Mouse (Mus musculus) WW6 (cell line): Measurements from ENCODE around the gene Ksr2.

Source experiments
- DNase-seq: peaks from one replicate; pipeline ENCODE4 v3.0.0-alpha.2; 2013; ENCODE audit warnings: low read depth, low spot score

The Ksr2 gene

DNA sequence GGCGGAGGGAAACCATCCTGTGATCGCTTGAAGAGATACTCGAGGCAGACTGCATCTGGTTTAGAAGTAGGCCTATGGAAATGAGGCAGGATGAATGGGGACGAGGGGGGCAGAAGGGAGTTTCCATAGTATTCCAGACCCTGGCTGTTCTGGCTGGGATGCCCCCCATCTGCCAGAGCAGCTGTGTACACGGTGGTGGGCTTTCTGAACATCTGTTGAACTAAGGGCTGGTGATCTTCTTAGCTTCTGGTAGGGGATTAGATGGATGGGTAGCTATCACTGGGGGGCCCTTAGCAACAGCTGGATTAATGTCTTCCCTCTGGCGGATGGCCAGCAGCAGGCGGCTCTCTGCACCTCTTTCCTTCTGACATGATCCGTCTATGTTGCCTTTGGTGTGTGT lies 276.0 kb downstream of the Ksr2 start:
- DNase-seq: no peak

DNA sequence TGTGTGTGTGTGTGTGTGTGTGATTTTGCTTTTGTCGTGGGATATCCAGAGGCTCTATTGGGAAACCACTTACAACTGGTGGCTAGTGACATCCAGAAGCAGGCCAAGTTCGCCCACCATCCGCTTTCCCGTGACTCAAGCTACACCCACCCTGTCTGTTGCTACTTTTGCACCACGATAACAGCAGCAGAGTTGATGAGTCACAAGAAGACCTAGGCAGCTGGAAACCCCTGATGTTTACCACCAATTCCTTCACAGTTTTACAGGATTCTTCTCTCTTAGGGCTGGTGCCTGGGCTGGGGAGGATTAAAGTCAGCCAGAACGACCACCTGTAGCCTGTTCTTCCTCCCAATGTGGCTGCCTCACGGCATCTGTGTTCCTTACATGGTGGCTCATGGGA lies 277.5 kb downstream of the Ksr2 start:
- no peak for DNase-seq

DNA sequence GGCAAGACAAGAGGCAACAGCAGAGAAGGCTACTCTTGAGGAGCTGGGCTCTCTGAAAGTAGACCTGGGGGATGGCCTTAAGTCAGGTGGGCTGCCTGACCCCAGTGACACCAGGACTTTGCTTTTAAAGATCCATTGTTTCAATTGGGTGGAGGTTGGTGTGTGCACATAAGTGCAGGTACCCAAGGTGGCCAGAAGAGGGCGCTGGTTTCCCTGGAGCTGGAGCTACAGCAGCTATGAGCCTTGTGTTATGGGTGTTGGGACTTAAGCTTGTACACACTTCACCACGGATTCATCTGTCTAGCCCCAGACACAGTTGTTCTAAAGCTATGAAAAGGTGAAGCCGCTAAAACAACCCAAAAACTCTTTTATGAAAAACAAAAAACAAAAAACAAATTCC lies 279.8 kb downstream of the Ksr2 start:
- no peak for DNase-seq

DNA sequence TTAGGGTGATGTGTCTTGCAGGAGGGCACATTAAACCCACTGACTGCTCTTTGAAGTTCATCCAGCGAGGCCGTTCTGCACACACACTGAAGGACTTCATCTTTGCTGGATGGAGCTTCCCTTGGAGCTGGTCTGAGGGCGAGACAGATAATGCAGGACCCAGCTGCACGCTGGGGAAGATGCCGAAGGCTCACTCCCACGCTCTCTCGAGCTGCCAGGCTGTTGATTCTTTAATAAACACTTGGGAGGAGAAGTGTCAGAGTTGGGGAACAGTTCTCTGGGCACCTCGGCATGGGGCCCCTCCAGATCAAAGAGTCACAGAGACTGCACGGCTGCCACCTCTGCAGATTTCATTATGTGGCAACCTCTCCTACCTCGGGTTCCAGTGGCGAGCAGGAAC lies 280.8 kb downstream of the Ksr2 start:
- DNase-seq: no peak

DNA sequence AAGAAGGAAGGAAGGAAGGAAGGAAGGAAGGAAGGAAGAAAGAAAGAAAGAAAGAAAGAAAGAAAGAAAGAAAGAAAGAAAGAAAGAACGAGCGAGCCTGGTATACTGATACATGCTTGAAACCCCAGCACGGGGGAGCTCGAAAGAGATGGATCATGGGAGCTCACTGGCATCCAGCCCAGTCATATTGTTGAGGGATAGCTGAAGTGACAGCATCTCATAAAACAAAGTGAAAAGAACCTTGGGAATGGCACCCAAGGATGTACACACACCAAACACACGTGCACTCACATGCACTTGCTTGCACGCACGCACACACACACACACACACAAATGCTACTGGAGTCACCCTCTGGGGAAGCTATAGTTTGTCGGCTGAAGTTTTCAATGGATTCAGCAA lies 282.6 kb downstream of the Ksr2 start:
- no peak for DNase-seq

DNA sequence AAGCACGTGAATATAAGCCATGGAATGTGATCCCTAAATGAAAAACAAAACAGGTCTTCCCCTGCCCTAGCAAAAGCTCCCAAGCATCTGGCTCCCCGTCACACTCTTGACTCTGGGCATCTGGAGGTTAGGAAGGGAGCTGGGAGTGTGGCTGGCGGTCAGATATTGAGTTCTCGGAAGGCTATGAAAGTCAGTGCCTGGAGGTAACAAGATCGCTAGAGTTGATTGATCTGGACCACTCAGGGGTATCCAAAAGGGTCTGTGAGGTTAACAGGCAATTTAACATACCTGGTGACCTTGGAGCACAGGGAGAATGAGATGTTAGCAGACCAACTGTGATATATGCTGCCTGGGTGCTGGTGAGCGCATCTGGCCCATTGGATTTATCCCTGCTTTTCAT lies 283.8 kb downstream of the Ksr2 start:
- DNase-seq: no peak

DNA sequence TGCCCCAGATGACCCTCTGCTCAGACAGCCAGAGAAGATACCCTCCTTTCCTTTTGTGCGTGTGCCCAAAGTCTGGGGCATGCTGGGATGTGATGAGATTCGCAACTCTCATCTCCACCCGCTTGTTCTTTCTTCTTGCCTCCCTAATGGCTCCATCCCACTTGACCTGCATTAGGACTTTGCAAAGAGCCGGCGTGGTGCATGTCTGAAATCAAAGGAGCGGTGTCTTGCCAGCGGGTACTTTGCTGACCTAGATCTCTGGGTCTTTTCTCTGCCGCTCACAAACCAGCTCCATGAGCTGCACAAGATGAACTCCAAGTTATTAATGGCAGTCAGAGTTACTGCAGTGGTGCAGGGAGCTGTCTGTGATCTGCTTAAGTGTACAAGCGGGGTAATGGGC lies 290.6 kb downstream of the Ksr2 start:
- no peak for DNase-seq

DNA sequence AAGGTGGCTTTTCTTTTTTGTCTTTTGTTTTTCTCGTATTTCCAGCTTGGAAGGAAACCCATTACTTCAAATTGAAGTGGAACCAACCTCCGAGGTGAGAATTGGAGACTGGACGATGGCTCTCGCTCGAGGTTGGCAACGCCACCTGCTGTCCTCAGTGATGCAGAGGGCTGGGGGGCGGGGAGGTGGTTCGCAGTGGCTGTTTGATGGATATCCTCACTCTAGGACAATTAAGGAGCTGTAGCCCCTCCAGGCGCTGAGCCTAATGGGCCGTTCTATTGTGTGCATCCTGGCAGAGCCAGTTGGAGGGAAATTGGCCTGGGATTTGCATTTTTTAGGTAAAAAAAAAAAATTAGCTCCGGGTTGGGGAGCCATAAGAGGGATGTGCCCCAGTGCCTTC lies 292.8 kb downstream of the Ksr2 start:
- no peak for DNase-seq

DNA sequence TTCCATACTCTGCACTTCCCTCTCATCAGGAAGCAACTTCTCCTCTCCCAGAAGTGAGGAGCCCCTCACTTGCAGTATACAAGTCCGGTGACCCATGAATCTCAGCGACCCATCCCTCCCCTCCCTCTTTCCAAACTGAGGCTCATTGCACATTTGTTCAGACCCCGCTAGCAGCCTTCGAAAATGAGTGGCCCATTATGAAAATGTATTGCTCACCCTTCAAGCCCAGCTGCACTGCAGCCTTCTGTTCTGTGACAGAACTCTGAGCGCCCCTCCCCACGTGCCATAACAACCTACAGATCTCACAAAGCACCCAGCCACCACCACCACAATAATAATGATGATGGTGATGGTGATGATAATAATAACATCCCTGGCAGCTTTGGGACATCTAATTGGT lies 295.5 kb downstream of the Ksr2 start:
- DNase-seq: no peak

DNA sequence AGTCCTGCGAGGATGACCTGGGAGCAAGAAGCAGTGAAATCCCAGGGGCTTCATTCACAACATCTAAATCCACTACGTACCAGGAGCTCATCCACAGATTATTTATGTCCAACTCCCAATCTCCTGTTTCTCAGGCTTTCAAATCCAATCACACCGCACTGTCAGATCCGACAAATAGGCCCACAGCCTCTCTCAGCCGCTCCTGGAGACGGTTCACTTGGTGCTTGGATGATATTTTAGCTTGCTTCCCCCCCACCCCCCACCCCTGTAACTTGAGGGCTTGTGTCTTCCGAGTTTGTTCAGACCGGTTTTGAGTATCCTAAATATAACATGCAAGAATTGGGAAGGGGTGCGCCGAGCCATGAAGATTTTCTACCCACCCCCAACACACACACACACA lies 297.8 kb downstream of the Ksr2 start:
- no peak for DNase-seq

DNA sequence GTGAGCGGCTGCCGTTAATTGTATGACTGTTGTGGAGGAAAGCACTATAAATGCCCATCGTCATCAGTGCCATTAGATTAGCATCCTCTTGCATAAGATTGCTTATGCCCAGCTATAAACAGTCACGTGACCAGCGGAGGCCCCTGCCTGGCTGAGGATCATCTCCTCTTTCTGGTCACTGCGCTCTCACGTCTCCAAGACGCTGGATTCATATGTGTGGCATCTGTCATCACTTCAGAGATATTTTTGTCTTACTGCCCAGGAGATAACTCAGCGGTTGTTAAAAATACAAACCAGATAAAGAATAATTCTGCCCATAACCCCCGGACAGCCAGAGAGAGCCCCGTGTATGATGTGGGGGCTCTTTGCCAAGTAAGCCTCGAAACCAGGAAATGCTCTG lies 298.4 kb downstream of the Ksr2 start:
- no peak for DNase-seq

DNA sequence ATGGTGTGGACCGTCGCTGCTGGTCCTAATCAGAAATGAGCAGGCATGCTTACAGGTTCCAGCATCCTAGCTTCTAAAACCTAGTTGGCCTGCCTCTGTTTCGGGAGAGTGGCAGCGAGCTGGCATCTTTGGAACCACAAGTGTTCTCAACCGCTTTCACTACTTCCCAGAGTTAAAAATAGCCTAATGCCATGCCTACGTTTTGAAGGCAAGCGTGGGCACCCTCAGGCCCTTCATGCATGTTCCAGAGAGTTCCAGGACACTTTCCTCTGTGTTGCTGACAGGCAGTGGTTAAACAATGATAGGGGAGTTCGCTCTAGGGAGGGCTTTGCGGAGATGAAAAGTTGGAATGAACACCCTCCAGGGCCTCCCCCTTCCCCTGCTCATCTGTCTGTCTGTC lies 303.3 kb downstream of the Ksr2 start:
- DNase-seq: no peak

DNA sequence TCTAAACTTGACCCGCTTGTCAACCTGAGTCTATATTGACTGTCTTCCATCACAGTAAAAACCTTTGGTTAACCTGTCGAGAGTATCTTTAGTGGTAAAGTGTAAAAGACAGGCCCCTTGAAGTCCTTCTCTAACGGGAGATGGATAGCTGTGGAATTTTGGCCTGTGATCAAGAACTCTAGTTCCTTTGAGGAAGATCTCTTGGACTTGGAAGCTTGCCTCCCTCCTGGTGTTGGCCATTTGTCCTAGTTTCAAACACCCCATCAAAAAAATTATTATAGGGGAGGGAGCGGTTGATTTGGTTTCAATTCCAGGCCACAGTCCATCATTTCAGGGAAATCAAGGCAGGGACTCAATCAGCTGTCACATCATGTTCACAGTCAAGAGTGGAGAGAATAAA lies 309.5 kb downstream of the Ksr2 start:
- no peak for DNase-seq

DNA sequence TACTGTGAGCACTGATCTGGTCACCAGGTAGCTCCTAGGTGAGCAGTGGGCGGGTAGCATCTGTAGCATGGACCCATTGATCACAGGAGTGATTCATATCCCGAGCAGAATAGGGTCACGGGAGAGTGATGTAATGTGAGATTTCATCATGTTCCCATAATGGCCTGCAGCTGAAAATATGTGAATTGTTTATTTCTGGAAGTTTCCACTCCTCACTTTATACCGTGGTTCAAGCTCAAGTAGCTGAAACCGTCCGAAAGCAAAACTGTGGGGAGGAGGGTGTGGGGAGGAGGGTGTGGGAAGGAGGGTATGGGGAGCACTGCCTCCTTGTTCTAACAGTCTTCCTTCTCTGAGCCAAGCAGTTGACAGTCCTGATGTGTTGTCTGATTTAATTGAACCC lies 312.7 kb downstream of the Ksr2 start:
- no peak for DNase-seq

DNA sequence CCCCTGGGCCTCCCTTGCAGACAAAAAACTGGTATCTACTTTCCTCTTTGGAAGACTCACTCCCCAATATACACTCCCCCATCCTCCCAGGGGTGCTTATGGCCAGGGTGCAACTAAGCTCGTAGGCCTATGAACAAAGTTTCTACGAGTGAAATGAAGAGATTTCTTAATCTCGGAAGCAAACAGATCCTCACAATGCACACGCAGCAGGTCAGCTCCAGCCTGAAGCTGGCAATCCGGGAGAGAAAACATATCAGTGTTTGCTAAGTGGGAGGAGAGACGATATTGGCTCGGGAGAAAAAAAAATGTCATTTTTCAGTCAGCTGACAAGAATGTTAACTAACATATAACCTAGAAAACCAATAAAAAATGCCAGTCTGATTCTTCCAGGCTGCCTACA lies 313.3 kb downstream of the Ksr2 start:
- DNase-seq: no peak

DNA sequence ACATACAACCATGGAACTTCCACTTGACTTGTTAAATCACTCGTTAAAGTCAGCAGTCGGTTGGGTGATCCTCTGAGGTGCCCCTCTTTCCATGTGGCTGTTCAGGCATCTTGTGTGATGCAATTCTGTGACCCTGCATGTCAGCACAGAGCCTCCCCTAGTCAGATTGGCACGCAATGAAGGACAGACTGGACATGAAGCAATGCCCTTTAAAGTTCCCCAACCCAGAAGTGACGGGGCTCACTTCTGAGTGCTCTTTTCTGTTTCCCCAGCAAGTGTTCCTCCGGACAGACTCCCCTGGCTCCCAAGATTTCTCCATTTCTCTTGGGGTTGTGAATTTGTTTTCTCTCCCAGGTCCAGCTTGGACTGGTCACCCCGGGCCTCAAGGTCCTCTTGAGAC lies 317.5 kb downstream of the Ksr2 start:
- no peak for DNase-seq

DNA sequence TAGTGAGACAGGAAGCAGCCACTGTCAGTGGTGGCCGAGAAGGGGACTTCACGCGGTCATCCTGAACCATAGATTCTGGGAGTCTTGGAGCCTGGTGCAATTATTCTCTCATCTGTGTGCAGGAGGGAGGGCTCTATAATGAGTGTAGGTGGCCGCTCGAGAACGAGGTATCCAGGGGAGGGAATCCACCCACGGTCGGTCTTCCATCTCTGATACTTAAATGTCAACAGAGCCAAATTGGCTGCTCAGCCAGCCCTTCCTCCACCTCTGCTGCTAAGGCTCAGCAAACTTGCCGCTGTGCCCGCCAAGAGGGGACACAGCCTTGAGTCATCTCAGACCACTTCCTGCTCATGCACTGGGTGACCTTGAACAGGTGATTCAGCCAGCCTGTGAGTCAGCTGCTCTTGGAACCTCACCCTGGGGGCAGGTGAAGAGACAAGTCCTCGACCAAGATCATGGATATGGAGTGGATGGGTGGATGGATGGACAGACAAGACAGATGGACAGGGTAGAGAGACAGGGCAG lies 330.9 kb downstream of the Ksr2 start:
- DNase-seq: no peak

DNA sequence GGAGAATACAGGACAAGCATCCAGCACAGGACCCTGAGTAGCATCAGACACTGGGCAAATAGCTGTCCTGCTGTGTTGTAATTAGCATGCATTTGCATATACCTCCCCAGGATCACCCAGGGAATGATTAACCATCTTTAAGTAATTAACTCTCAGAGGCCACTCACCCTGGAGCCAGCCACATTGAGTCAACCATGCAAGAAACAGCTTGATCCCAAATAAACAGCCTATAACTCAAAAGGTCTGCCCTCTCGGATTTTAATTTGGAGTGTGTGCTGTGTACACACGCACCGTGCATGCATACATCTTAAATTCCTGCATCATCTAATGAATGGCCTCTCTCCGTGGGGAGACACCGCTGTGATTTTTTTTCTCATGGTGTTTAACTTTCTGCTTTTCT lies 335.6 kb downstream of the Ksr2 start:
- DNase-seq: no peak

DNA sequence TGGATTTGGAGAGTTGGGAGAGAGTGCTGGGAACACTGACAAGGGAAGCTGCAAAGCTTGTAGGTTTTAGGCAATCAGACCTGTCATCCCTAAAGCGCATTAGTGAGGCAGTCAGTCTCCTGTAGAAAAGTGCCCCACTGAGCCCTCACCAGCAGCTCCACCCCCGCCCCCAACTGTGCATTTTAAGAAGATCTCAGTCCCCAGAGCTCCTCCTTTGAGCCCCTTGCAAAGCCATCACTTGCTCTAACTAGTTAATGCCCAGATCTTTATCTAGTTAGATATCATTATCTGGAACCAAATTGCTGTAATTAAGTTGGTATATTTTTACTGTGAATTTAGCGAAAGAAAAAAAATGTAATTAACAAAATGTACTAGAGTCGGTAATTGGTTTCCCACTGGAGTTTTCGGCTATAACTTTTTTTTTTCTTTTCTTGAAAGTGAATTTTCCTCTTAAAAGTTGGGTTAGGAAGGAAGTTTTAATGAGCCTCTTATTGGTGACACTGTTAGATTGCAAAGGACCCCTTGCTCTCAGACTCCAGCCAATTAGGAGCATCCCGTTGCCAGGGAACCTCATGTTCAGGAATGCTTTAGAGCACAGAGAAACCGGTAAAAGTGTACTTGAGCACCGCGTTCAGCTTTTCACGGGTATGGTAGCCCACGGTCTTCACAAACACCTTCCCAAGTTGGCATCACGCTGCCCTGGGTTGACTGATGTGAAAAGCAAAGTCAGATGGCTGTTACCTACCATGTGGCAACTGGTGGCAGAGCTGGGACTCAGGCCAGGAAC lies 344.1 kb downstream of the Ksr2 start:
- no peak for DNase-seq

DNA sequence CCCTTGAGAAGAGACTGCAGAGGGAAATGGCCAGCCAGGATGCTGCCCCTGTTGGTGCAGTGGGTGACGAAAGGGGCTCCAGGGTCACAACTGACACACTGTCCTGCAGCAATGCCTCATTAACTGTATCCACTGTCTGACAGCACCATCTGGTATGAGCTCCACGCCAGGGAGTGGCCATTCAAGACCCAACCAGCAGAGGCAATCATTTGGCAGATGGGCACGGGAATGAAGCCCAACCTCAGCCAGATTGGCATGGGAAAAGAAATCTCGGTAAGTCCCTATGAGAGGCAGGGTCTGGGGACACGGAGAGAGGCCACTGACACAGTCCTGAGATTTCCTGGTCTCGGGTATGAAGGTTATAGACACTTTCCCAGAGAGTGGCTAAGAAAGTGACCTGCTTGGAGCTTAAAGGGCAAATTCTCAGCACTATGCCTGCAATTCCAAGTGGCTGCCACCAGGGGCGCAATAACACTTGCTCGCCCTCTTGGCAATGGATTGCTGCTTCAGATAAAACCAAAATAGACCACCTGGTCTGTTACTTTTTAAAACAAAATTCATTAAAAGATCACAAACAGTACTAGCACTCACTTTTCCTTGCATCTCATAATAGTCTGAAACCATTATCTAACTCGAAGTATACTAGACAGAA lies 347.5 kb downstream of the Ksr2 start:
- peak; percentile 4 for DNase-seq

DNA sequence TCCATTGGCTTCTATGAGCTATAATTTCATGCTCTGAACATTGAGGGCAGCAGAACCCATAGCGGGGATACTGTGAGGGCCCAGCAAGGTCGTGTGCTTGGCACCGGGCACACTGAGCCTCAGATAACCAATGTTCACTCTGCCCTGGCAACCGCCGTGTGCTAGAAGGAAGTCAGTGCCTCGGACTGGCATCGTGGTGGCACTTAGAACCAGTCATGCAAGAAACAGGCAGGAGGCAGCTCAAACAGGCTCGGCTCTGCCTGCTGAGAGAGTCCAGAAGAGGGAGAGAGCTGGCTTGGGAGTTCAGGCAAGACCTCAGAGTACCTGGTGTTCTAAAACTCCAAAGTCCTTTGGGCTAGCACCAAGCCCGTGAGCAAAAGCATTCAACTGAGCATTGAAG lies 350.7 kb downstream of the Ksr2 start:
- DNase-seq: no peak

DNA sequence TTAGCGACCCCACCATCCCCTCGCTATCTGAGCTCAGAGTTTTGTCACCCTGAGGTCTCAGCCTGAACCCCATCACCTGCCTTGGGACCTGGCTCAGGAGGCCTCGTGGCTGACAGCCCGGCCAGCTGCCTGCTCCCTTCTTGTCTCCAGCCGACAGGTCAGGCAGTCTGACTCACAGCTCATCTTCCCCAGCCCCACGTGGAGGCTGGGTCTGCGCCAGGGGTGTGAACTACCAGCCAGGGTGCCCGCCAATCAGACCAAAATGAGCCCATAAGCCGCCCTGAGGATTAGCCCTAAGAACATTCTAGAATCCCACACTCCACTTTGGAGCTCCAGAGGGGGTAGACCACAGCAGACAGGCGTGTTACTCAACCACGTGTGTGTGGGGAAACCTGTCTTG lies 365.4 kb downstream of the Ksr2 start:
- DNase-seq: no peak

DNA sequence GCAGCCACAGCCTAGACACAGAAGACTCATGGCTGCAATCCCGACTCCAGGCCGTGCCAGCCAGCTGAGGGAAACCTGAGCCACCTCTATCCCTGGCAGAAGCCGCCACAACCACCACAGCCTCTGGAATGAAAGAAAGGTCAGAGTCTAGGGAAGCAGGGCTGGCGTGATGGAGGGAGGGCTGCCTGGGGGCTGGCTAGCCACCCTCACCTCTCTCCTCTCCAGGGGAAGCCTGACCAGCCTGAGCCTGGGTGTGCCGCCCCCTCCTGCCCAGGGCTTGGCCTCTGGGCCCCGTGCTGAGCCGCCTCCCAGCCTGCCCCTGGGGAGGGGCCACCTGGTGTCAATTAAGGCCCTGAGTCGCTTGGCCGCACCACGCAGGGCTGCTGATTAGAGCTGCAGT lies 366.9 kb downstream of the Ksr2 start, which contains the start of gene Nos1:
Nos1 (plus strand) TSS at position 352 of the 400 bp plus-strand sequence.
- DNase-seq: no peak
